Mouse (Mus musculus): ENCODE data around the gene Cd7.

The Cd7 gene

DNA sequence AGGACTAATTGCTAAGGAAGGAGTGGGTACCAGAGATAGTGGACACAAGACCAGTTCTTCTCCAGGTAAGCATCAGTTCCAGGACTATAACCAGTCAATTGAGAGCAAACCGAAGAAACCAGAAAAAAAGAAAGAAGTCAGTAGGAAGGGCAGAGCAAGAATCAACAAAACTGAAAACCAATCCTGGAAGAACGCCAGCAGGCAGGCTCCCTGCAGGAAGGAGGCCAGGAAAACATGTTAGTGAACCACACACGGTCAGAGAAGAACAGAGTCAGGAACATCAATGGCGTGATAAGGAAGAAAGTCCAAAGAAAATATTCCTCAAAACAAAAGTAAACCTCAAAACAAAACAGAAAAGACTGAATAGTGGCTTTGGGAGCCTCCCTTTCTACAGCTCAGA lies 37.3 kb downstream of the Cd7 start:
- in situ Hi-C loops (cut with MboI; ENCODE audit: unreplicated experiment in 2 of 2) = no loop called here

DNA sequence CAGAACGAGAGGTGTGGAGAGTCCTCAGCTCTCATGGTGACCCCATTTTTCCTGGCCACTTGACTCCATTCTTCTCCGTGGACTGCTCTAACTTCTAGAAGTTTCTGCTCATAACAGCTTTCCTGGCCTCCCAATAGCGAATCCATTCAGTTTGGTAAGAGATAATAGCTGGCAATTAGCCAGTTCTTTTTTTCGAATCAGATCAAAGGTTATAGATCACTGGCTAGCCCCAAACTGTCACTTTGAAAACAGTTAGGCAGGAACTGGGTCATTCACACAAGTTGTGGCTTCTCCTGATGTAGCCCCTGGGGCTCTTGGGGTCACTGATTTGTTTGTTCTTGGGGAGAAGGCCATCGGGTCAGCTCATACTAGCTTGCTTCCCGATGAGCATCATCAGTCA lies 44.5 kb downstream of the Cd7 start:
- in situ Hi-C loops (cut with MboI; ENCODE audit: unreplicated experiment in 2 of 2) = no loop called here

DNA sequence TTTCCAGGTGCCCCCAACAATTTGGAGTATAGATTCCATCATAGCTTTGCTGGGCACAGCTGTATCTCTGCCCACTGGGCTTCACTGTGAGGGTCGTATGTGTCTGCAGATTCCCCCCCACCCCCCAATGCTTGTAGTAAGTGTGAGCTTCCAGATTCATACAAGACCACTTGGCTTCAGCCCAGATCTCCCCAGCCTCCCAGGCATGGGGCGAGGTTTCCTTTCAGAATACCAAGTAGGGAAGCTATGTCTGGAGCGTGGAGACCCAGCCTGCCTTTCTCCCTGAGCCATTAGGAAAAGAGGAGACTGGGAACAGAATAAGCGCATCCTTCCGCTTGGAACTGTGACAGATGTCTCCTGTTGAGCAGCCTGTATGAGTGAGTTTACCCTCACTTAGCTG lies 45.6 kb downstream of the Cd7 start:
- in situ Hi-C loops (cut with MboI; ENCODE audit: unreplicated experiment in 2 of 2) = no loop called here

DNA sequence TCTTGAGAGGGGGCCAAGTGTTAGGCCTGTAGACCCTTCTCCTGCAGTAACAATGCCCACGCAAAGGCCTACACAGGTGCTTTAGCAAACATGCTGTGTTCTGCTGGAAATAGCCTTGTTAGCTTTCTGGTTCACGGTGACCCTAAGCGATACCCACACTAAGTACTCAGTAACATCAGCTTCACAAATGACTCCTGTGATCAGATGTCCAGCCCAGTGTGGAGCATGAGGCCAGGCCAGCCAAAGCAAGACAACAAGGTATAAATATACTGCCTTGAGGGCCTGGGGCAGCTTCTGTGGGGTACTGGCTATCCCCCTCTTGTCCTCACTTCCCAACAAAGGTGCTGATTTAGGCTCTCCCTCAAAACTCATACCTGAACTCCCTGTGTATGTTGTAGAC lies 46.1 kb downstream of the Cd7 start:
- in situ Hi-C loops (cut with MboI; ENCODE audit: unreplicated experiment in 2 of 2) = no loop called here

DNA sequence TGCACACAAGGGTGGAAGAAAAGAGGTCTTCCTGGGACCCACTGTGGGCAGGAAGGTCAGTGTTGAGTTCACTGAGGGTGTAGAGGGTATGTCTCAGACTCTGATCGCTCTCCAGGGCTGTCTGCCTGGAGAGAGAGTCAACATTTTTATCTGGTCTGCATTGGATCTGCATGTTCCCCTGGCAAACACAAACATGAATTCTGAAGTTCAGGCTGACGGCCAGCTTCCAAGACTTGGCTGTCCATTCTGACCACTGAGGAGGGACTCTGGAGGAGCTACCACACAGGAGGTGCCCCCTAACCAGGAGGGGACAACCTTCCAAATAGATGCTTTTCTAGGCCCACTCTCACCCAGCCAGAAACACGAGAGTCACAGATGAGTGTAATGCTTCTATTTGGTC lies 47.4 kb downstream of the Cd7 start:
- in situ Hi-C loops (cut with MboI; ENCODE audit: unreplicated experiment in 2 of 2) = no loop called here

DNA sequence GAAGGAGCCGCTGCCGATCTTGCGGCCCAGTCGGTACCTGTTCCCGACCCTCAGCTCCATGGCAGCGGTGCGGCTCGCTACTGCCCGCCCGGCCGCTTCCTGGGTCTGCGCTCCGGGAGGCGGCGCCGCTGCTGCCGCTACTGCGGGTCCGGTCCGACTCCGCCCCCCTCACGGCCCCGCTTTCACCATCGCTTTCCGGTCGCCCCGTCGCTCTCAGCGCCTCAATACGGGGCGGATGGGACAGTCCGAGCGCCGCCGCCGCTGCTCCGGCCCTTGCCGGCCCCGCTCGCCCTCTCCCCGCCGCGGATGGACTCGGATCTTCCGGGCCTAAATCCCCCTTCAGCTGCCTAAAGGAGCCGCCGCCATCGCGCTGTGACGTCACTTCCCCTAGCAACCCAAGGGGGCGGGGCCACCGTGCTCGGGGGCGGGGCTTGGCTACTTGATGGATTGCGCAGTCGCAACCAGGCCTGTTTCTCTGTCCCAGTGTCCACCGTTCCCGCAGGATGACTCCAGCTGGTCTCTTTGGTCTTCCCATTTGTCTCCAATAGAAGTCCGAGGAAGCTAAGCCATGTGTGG lies 48.2 kb downstream of the Cd7 start, which contains the start of gene Csnk1d:
Csnk1d (minus strand) TSS at position 380 of the 576 bp plus-strand sequence.
- in situ Hi-C loops (cut with MboI; ENCODE audit: unreplicated experiment in 2 of 2) = no loop called here

DNA sequence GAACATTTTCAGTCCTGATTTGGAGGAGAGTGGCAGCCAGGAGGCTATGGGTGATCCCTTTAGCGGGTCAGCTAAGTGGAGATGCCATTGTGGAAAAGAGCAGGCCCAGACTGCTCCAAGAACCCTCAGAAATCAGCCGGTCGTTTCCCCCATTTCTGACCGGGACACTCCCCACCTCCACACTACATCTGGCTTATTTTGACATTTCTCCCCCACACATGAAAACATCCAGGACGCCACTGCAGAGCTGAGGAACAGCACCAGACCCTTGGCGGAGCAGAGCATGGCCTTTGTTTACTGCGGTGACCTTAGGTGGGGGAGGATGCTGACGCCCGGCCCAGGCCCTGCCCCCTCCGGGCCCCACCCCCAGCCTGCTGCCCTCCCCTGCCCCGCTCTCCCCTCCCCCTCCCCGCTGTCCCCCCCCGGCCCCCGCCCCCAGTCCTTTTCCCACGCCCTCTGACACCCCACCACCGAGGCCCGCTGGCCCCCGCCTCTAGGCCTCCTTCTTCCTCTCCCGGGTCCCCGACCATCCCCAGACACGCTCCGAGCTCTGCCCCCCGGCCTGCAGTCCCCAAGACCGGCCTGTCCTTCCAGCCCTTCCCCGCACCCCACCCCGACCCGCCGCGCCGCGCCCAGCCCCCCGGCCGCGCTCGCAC lies 49.0 kb downstream of the Cd7 start:
- in situ Hi-C loops (cut with MboI; ENCODE audit: unreplicated experiment in 2 of 2) = no loop called here

DNA sequence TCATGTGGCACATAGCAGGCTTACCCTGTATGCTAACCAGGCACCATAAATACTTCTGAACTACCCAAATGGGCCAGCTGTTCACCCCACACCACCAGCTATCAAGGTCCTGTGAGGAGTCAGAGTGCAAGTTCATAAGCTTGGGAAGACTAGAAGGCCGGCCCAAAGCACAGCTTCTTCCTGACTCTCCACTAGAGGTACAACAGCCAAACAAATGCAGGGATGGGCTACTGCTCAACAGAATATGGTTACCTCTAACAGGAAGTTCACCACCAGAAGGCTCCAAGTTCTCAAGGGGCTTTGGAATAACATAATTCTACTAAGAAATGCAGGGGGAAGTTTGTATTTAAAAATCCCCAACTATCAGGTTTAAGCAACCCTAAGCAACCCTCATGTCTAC lies 49.7 kb downstream of the Cd7 start:
- in situ Hi-C loops (cut with MboI; ENCODE audit: unreplicated experiment in 2 of 2) = no loop called here

DNA sequence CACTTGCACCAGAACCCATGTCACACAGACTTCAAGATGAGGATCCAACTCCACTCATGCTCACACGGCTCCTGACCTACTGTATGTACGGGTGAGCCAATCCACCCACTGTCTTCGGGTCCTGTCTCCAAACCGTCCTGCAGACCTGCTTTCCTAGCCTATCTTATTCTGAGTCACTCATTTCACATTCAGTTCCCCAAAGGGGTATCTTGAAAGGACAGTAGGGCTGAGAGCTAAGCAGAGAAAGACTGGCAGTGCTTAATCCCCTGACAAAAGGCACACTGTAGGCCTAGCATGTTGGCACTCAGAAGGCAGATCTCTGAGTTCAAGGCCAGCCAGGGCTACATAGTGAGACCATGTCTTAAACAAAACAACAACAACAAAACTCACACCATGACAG lies 50.8 kb downstream of the Cd7 start:
- in situ Hi-C loops (cut with MboI; ENCODE audit: unreplicated experiment in 2 of 2) = no loop called here

DNA sequence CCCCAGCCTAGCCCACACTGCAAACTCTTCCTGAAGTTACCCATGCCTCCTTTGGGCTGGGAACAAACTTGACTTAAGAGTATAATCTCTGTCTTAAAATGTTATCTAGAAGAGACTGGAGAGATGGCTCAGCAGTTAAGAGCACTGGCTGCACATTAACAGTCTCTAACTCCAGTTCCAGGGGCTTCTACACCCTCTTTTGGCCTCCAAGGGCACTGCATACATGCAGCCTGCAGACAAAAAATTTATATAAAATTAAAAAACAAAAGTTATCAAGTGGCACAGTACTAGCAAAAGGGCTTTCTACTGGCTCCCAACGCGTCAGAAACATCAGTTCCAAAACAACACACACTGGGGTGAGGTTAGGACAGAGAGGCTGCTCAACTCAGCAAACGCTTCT lies 51.6 kb downstream of the Cd7 start:
- in situ Hi-C loops (cut with MboI; ENCODE audit: unreplicated experiment in 2 of 2) = no loop called here

Measured in v-Abl transformed pro-B cells (cell line).